Mouse (Mus musculus) gastrocnemius, postnatal 4 days (tissue): ENCODE data around the gene Zfp598. TPM values are rescaled to one million over a fixed set of nuclear protein-coding genes. Genes with fewer than 3 reads are reported as not detected.

Experiments used
- DNase-seq, 2 experiments: peaks; one replicate each; pipeline ENCODE4 v3.0.0; 2021 to 2022; ENCODE audit warnings: low spot score in 2 of 2, mixed read lengths in 2 of 2
- long read RNA-seq, 2 experiments: library from polyadenylated mRNA; stranded (forward); transcript quantifications; one replicate each; pipeline ENCODE4 v2.0.0; 2021
- total RNA-seq, 2 experiments: library from RNA; stranded (reverse); gene quantifications; 2 replicates each; pipeline ENCODE4 v1.2.3; 2021

Zfp598 gene
- total RNA-seq, result 10 to 100 TPM; 25.7 to 29.6 TPM
- long read RNA-seq, experiment 1, transcript Zfp598-201 (12 exons, 3,283 nt), result minor isoform, 5 of 29 reads
- long read RNA-seq, experiment 1, transcript Zfp598-202 (12 exons, 3,352 nt), result major isoform, 8 of 29 reads
- long read RNA-seq, experiment 1, partial matches to known transcripts, result 13 of 29 reads
- long read RNA-seq, experiment 1, other reads (novel, unspliced or antisense), result 3 of 29 reads
- long read RNA-seq, experiment 2, transcript Zfp598-202 (12 exons, 3,352 nt), result major isoform, 14 of 47 reads
- long read RNA-seq, experiment 2, transcript Zfp598-201 (12 exons, 3,283 nt), result minor isoform, 7 of 47 reads
- long read RNA-seq, experiment 2, partial matches to known transcripts, result 10 of 47 reads
- long read RNA-seq, experiment 2, other reads (novel, unspliced or antisense), result 16 of 47 reads

- DNase-seq, result peak; percentile 90 to 98
These were observed at the start of gene Zfp598 for GRCm38 (mm10) chr17:24669545-24670245. Gene Zfp598, plus strand, starts transcription at chr17:24669687.

- DNase-seq, result no peak
These were observed 44.0 kb upstream of the Zfp598 start for GRCm38 (mm10) chr17:24625472-24625871.

- DNase-seq, result peak in 1 of 2 experiments; percentile 59
These were observed 40.8 kb upstream of the Zfp598 start for GRCm38 (mm10) chr17:24628646-24629045.

- DNase-seq, result no peak
These were observed 39.4 kb upstream of the Zfp598 start for GRCm38 (mm10) chr17:24630072-24630471.

DNA sequence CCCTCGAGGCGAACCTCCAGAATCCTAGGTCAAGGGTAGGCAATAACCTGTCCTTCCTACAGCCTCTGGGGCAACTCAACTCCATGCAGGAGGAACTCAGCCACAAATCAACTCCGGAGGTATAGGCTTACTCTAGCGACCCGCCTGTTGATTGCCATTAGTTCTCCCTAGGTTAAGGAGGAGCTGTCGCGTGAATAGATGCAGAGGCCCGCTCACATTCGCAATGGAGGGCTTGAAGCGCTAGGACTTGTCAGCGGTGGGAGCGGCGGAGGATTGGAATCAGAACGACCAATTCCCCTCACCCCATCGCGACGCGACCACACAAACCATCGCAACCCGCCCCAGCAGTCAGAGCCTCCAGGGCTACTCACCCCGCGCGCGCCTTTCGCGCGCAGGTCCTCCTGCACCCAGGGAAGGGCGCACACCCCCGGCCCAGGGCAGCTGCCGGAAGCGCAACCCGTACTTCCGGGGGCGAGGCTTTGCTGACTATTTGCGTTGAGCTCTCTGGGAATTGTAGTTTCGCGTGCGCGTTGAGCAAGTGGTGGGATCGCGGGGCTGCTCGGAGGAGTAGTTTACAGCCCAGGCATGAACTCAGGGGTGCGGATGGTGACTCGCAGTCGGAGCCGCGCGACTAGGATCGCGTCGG, 37.2 kb upstream of the Zfp598 start, which contains the start of the genes Tsc2 and Nthl1:
Tsc2 (minus strand) TSS at position 464 of the 646 bp plus-strand sequence.
Nthl1 (plus strand) TSS at position 514 of the 646 bp plus-strand sequence.
- DNase-seq, result peak; percentile 67 to 84

- peak in 1 of 2 experiments; percentile 78 for DNase-seq
These were observed 36.6 kb upstream of the Zfp598 start for GRCm38 (mm10) chr17:24632813-24633449.

DNA sequence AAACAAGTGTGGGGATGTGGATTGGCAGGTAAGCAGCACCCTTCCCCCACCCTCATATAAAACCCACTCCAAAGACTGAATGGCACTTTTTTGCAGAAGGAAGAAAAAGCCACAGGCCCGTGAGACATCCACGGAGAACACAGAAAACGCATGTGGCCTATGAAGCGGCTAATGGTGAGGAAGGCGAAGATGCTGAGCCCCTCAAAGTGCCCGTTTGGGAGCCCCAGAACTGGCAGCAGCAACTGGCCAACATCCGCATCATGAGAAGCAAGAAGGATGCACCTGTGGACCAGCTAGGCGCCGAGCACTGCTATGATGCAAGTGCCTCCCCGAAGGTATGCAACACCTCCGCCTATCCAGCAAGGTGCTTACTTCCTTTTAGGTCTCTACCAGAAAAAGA, 35.7 kb upstream of the Zfp598 start:
- DNase-seq, result no peak

GRCm38 (mm10) chr17:24635024-24635423, 34.5 kb upstream of the Zfp598 start:
- DNase-seq, result no peak

DNA sequence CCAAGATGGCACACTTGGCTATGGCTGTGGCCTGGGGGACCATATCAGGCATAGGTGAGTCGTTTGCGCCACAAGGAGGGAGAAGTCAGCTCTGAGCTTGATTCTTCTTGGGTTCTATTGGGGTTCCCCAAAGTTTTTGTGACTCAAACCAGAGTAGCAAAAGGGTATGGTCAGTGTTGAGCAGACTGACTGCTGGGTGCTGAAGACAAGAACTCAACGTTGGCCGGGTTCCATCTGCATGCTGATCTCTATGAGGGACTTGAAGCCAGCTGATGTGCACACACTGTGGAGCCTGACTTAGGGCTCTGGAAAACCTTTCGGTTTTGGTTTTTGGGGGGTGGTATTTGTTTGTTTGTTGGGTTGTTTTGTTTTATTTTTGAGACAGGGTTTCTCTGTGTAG, 33.8 kb upstream of the Zfp598 start:
- DNase-seq, result no peak

GRCm38 (mm10) chr17:24636781-24637481, 32.6 kb upstream of the Zfp598 start:
- DNase-seq, result no peak

DNA sequence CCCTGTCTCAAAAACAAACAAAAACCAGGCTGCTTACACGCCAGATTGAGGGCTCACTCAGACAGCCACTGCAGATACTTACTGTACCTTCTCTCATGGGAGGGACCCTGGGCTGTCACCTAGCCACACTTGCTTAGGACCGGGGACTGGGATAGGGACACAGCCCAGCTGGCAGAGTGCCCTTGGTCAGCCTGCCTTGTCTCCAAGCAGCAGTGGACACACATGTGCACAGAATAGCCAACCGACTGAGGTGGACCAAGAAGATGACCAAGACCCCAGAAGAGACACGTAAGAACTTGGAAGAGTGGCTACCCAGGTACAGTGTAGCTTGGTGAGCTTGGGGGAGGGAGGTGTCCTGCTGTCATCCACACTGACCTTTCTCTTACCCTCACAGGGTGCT, 31.3 kb upstream of the Zfp598 start:
- DNase-seq, result no peak

GRCm38 (mm10) chr17:24638840-24639239, 30.6 kb upstream of the Zfp598 start:
- DNase-seq, result peak in 1 of 2 experiments; percentile 66

GRCm38 (mm10) chr17:24639571-24639988, 29.9 kb upstream of the Zfp598 start:
- DNase-seq, result peak in 1 of 2 experiments; percentile 43

DNA sequence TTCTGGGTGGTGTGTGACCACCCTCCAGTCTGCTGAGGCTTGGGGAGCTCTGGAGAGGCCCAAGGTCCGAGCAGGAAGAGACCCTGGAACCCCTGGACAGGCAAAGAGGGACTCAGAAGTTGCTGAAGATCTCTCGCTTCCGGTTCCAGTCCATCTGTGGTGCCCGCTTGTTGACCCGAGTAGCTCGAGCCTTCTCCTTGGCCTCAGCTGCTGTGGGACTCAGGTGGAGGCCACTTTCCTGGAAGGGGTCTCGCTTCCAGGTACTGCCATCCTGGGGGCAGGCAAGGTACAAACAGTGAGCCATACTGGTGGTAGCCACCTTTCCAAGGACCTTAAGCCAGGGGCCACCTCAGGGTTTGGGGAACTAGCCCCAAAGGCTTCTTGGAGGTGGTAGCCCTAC, 29.4 kb upstream of the Zfp598 start:
- no peak for DNase-seq

- DNase-seq, result no peak
These were observed 28.9 kb upstream of the Zfp598 start for GRCm38 (mm10) chr17:24640581-24640980.

GRCm38 (mm10) chr17:24641944-24642343, 27.5 kb upstream of the Zfp598 start:
- no peak for DNase-seq

- no peak for DNase-seq
These were observed 26.6 kb upstream of the Zfp598 start for GRCm38 (mm10) chr17:24642791-24643343.

GRCm38 (mm10) chr17:24644030-24644715, 25.3 kb upstream of the Zfp598 start:
- no peak for DNase-seq

- DNase-seq, result no peak
These were observed 24.4 kb upstream of the Zfp598 start for GRCm38 (mm10) chr17:24644875-24645721.
